Mouse (Mus musculus): ENCODE measurements around the gene Morf4l1.

DNA sequence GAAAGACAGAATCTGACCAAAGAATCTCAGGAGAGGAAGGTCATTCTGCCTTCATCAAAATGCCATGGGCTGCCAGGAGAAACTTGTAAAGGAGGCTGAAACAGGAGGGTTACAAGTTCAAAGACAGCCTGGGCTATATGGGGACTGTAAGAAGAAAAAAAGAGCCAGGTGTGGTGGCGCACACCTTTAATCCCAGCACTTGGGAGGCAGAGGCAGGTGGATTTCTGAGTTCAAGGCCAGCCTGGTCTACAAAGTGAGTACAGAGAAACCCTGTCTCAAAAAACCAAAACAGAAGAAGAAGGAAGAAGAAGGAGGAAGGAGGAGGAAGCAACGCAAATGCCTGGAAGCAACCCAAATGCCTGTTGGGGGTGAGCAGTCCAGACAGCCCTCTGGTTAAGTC lies 60.7 kb downstream of the Morf4l1 start, which contains the start of gene Ctsh:
- no peak for TF ChIP-seq CTCF (conservative IDR thresholded peaks at IDR 0.05; ENCODE audit: low read length)
- no peak for TF ChIP-seq POU5F1 (IDR thresholded peaks at IDR 0.05; ENCODE audit: borderline replicate concordance, low read length)
- TF ChIP-seq NANOG (IDR thresholded peaks at IDR 0.05; ENCODE audit: borderline replicate concordance, low read length), result no peak
